Mouse (Mus musculus) left cerebral cortex, adult 2 months (tissue): ENCODE measurements around the gene Tm7sf3. TPM values are rescaled to one million over a fixed set of nuclear protein-coding genes. Genes with fewer than 3 reads are reported as not detected.

Source experiments
- DNase-seq, 2 experiments: peaks; one replicate each; pipeline ENCODE4 v3.0.0; 2021 to 2022; ENCODE audit warnings: low spot score in 2 of 2, mixed read lengths in 1 of 2; ENCODE audit errors: extremely low spot score in 1 of 2
- H3K27ac ChIP-seq: fragments of 200-600 bp; 2 replicates; pipeline ENCODE4 v1.8.1; 2022
- H3K4me3 ChIP-seq: fragments of 200-600 bp; 2 replicates; pipeline ENCODE4 v1.8.1; 2022
- CTCF ChIP-seq: fragments of 200-600 bp; IDR thresholded peaks from 2 replicates; pipeline ENCODE4 v1.8.1; 2022; ENCODE audit warnings: antibody characterized with exemption, mild to moderate bottlenecking, moderate library complexity
- intact Hi-C: fragments of 180-260 bp; cut with DNase I; formaldehyde crosslinking; loops from one replicate; pipeline ENCODE4 v1.15.1; 2025
- total RNA-seq, 2 experiments: library from RNA; stranded (reverse); gene quantifications; 2 replicates each; pipeline ENCODE4 v1.2.3; 2021

The Tm7sf3 gene
- total RNA-seq, 2 experiments from 2014 or later = 26.4 to 27.4 TPM

DNA sequence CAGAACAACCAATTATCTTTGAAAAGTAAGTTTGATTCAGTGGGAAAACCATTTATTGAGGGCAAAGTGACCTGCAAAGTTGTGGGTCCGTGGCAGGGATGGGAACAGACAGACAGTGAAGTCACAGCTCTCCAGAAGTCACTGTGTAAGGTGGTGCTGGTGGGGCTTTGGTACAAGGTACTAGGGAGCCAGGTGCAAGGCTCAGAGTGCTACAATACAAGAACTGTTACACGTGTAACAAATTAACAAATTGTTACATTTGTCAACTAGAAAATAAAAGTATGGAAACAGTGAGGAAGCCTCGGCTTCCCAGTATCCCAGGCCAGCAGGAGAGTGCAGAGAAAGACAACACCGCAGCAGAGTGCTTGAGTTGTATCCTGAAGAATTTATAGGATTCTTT lies 31.1 kb upstream of the Tm7sf3 start:
- no peak overlapping the region for H3K27ac ChIP-seq
- no peak for DNase-seq
- TF ChIP-seq CTCF = no peak
- no peak overlapping the region for H3K4me3 ChIP-seq
- intact Hi-C loops = no loop called here

DNA sequence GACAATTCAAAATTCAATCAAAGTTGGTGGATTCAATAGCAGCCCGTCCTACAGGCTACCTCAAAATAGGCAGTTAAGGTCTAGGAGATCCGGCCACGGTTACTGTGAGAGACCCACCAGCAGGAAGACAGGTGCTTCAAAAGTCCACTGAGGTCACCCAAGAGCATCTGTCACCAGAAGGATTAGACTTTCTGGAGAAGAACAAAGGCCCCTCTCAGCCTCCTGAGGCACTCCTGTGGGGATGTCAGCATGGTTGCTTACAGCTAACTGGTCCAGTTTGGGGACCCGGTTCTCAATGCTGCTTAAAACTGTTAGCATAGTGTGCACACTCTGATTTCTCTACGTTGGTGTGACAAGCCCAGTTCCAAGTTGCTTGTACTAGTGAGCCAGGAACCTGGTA lies 29.5 kb upstream of the Tm7sf3 start:
- intact Hi-C loops = no loop called here

DNA sequence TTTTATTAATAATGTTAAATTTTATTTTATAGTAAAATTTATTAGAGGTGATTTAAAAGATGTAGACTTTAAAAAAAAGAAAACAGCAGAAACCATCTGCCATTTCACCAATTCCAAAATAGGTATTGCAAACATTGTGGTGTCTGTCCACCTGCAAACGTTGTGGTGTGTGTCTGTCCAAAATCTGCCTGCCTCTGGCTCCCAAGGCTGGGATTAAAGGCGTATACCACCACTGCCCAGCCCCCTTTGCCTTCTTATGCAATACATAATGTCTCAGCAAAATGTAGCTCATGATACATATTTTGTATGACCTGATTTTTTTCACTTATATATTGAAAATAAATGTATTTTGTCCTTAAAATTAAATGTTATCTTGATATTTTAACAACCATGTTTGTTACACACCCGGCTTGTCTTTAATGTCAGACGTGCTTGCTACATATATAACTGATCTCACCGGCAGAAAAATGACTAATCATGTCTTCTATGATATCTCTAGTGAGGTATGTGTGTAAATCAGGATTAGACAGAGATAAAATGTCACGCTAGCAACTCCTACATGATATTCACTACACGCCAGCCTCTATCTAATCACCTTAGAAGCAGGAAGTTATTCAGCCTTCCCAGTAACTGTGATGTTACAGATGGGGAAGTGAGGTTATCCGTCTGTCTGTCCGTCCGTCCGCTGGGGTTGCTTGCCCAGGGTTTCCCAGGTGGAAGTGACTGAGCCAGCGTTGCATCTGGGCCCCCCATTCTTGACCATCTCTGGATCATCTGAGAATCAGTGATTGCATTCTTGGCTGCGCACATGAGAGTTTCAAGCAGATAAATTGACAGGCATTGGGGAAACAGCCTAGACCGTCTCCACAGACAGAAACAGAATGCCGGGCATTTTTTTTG lies 28.6 kb upstream of the Tm7sf3 start:
- TF ChIP-seq CTCF = no peak
- intact Hi-C loops = no loop called here
- no peak overlapping the region for H3K27ac ChIP-seq
- H3K4me3 ChIP-seq = no peak overlapping the region
- DNase-seq = no peak

More for the DNA sequence above, 29.5 kb upstream of the Tm7sf3 start:
- Histone ChIP-seq H3K27ac (no peak overlapping the region), H3K4me3 (no peak overlapping the region)
- no peak for TF ChIP-seq CTCF
- no peak for DNase-seq

DNA sequence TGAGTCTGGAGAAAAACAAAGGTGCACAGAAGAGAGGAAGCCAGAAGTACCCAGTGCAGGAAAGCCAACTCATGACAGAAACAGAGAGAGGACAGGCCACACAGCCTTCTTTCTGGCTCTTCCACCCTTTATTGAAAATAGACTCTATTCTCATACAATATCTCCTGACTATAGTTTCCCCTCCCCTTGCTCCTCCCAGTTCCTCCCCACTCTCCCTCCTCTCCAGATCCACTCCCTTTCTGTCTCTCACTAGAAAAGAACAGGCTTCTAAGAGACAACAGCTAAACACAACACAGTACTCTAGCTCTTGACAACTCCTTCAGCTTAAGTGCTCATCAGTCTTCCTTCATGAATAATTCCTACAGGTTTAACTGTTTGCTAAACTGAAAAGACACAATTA lies 26.0 kb upstream of the Tm7sf3 start:
- no peak overlapping the region for H3K4me3 ChIP-seq
- no peak for DNase-seq
- H3K27ac ChIP-seq = no peak overlapping the region
- no peak for TF ChIP-seq CTCF
- intact Hi-C loops = no loop called here

DNA sequence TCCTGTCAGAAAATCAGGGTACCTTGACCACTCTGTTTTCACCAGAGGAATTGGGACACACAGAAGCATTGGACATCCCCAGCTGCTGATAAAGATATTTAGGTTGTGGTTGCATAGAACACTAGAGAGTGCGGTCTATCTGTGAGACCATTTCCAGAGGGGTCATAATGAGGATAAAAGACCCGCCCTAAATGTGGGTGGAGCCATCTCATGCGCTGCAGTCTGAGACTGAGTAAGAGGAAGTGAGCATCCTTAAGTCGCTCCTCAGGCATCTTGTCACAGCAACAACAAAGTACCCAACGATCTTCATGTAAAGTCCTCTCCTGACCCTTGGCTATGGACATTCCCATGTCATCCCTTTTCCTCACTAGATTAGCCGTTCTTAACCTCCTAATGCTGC lies 24.2 kb upstream of the Tm7sf3 start:
- no peak for DNase-seq
- intact Hi-C loops = no loop called here
- no peak overlapping the region for H3K4me3 ChIP-seq

DNA sequence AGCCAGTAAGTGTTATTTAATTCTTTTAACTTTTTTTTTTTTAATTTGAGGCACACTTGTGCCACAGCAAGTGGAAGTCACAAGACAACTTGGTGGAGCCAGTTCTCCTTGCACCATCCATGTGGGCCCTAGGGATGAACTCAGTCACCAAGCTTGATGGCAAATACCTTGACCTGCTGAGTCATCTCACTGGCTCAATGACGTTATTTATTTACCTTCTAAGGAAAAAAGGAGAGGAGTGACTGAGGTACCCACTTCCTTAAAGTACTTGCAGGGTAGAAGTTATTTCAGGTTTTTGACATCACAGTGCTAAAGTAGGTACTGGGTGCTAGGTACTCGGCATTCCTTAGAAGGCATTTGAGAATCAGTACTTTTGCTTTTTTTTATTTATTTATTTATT lies 22.8 kb upstream of the Tm7sf3 start:
- DNase-seq = no peak
- no peak for TF ChIP-seq CTCF
- intact Hi-C loops = no loop called here
- no peak overlapping the region for H3K4me3 ChIP-seq
- H3K27ac ChIP-seq = no peak overlapping the region

More for the DNA sequence above, 24.2 kb upstream of the Tm7sf3 start:
- no peak for TF ChIP-seq CTCF
- no peak overlapping the region for H3K27ac ChIP-seq

DNA sequence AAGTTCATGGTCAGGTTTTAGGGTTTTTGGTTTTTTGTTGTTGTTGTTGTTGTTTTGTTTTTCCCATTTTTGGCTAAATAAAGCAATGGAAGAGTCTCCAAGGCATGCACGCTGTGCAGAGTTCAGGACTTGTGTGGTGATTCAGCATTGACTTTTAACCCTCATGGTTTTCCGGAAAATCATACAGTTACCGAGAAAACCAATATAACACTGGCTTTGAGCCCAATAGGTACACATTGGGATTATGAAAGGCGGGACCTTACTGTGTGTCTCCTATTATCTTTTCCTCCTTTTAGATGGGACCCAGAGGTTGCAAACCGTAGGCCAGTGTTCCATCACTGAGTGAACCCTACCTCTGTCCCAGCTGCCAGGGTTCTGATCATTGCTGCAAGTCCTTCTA lies 22.3 kb upstream of the Tm7sf3 start:
- intact Hi-C loops = loop anchor here (5.0 kb wide), 1 partner anchor 62 kb away; no protein-coding TSS in a partner anchor
- no peak overlapping the region for H3K27ac ChIP-seq
- DNase-seq = no peak
- H3K4me3 ChIP-seq = no peak overlapping the region
- no peak for TF ChIP-seq CTCF

DNA sequence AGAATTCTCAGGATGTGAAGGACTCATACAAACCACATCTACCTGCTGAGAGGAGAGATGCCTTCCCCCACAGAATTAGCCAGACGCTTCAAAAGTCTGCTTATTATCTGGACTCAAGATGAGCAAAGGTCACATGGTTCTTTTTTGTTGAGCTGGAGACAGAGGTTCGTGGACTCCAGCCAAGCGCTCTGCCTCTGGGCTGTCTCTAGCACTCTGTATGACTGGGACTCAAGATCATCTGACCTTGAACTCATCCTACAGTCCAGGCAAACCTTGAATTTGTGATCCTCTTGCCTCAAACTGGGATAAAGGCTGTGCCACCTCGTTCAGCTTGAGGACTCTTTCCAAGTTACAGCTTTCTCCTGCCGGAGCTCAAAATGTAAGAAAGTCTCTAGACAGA lies 21.5 kb upstream of the Tm7sf3 start:
- no peak overlapping the region for H3K4me3 ChIP-seq
- intact Hi-C loops = loop anchor here (5.0 kb wide), 1 partner anchor 63 kb away; no protein-coding TSS in a partner anchor
- DNase-seq = no peak
- no peak overlapping the region for H3K27ac ChIP-seq
- no peak for TF ChIP-seq CTCF

DNA sequence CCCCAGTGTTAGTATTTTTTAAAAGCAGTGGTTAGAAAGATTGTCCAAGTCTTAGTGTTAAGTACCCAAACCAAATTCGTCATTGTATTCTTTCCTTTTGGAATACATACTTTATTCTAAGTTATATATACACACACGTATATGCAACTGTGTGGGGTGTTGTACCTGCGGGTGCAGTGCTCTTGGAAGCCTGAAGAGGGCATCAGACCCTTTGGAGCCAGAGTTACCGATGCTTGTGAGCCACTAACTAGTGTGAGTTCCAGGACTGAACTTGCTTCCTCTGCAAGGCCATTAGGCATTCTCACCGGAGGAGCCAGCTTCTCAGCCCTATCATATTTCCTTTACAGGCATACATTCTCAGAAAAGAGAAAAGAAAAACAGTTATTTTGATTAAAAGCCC lies 20.1 kb upstream of the Tm7sf3 start:
- peak; percentile 81 for TF ChIP-seq CTCF
- Histone ChIP-seq H3K4me3 (no peak overlapping the region), H3K27ac (no peak overlapping the region)
- intact Hi-C loops = loop anchor here (1.0 to 5.0 kb wide), 2 partner anchors 65 to 100 kb away; no protein-coding TSS in a partner anchor
- peak in 1 of 2 experiments; percentile 38 for DNase-seq

DNA sequence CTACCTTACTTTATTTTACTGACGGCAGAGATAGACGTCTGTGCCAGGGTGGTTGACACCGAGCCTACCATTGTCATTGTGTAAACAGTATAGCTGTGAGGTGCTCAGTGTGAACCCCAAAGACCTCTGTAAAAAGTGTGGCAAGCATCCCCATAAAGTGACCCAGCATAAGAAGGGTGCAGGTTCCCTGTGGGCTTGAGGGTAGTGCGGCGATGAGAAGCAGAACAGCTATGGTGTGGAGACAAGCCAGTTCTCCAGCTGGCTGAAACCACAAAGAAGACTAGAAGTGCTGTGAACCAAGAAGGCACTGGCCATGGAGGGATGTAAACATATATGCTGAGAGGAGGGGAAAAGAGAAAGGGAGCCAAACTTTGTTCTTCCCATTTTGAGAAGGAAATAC lies 19.0 kb upstream of the Tm7sf3 start:
- Histone ChIP-seq H3K4me3 (no peak overlapping the region), H3K27ac (no peak overlapping the region)
- DNase-seq = no peak
- intact Hi-C loops = loop anchor here (1.0 to 5.0 kb wide), 2 partner anchors 66 to 101 kb away; no protein-coding TSS in a partner anchor
- no peak for TF ChIP-seq CTCF

DNA sequence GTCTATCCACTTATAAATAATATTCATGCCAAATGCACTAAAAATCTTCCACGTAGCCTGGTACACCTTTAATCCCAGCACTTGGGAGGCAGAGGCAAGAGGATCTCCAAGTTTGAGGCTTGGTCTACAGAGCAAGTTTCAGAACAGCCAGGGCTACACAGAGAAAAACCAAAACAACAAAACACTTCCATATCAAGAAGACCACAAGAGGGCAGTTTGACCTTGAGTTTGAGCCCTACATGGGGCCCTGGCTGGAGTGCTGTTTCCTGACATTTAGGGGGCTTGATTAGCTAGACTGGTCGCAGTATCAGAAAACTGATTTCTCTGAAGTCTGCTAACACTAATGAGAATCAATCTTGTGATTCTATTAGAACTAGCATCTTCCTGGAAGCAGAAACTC lies 18.0 kb upstream of the Tm7sf3 start:
- peak; percentile 48 for TF ChIP-seq CTCF
- Histone ChIP-seq H3K4me3 (no peak overlapping the region), H3K27ac (no peak overlapping the region)
- intact Hi-C loops = loop anchor here (5.0 kb wide), 1 partner anchor 67 kb away; no protein-coding TSS in a partner anchor
- DNase-seq = no peak

DNA sequence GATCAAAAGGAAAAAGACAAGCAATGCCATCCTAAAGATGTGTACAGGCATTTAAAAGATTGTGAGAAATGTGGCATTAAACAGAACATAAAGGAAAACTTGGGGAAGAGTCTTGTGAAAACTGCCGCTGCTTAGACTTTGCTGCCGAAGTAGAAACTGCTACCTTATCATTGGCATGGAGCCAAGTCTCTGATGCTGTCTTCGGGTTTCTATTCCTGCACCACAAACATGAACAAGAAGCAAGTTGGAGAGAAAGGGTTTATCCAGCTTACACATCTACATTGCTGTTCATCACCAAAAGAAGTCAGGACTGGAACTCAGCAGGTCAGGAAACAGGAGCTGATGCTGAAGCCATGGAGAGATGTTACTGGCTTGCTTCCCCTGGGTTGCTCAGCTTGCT lies 10.6 kb upstream of the Tm7sf3 start:
- H3K4me3 ChIP-seq = no peak overlapping the region
- intact Hi-C loops = no loop called here
- no peak for TF ChIP-seq CTCF
- H3K27ac ChIP-seq = no peak overlapping the region
- DNase-seq = no peak

DNA sequence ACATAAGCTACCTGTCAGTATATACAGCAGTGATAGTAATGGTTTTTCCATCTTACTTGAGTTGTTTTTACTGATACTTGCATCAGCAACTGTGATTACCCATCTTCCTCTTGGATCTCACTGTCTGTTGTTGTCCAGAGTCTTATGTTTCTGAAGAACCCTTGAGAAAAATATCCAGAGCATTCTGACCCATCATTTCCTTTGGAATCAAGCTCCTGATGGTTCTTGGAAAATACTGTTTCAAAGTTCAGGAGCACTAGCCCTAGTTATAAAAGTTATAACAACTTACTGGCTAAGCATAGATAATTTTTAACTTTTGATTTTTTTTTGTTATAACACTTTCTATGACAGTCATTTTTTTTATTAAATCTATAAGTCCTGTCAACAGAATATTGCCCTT lies 8.8 kb upstream of the Tm7sf3 start:
- intact Hi-C loops = no loop called here
- no peak for TF ChIP-seq CTCF
- Histone ChIP-seq H3K27ac (no peak overlapping the region), H3K4me3 (no peak overlapping the region)
- DNase-seq = no peak
